Comparison of ENCODE assay signal across 13 mouse cellular contexts in the genomic region with DNA sequence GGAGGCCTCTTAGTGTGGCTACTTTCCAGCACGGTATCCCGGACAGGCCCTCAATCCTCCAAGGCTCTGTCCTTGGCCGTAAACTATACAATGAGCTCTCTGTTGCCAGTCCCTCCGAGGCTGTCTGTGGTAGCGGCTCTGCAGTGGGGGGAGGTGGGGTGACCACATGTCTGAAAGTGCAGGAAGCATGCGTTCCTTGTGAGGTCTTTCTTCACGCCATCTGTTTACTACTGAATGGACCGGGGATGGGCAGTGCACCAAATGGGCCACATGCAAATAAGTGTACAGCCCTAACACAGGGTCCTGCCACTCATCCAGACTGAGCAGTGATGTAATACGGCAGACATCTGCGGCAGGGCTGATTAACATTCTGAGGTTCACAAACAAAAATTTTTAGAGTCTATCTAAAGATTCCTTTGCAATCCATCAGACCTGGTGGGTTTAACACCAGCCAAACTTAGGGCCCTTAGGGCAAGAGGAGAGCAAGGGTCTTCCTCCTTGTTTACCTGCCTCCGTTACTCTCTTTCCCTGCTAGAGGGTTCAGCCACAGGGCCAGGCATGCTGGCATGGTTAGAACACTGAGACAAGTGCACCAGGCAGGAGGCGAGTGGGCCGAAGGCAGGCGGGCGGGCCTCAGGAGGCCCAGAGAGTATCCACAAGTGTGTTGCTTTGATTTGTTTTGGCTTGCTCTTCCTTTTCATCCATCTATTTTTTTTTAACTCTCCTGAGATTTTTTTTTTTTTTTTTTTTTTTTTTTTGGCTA. TPM values are rescaled to one million over a fixed set of nuclear protein-coding genes. Genes with fewer than 3 reads are reported as not detected.
DNase-seq lines count a peak whose midpoint lies in the region; ATAC-seq and TF ChIP-seq lines count a peak whose summit lies in the region.
"Had no signal": no experiment of that assay in that cellular context is flagged by ENCODE, and none has a peak within 500 bp of the region (broad histone marks: within the 10 kb centered on the region; RNA-seq: fewer than 3 reads in every experiment).

No protein-coding gene starts in this region.

- peak overlapping the region; percentile 73 for H3K27ac ChIP-seq in forebrain, embryonic 16.5 days (ENCODE audit: low read length)
- H3K27ac ChIP-seq in midbrain, embryonic 12.5 days (replicated peaks): peak overlapping the region; percentile 46
- H3K27ac ChIP-seq in lung, postnatal 0 days (ENCODE audit: low read length): no peak overlapping the region
- H3K27ac ChIP-seq: macrophage had no signal

- TF ChIP-seq EP300 in lung, postnatal 0 days (IDR thresholded peaks at IDR 0.05): no peak

- H3K4me2 ChIP-seq in forebrain, embryonic 16.5 days (ENCODE audit: low read length): no peak overlapping the region
- H3K4me2 ChIP-seq in midbrain, embryonic 12.5 days (replicated peaks): no peak overlapping the region
- H3K4me2 ChIP-seq in lung, postnatal 0 days (replicated peaks; ENCODE audit: low read depth, low read length): no peak overlapping the region
- H3K4me2 ChIP-seq: heart, embryonic 11.5 days; liver, embryonic 11.5 days had no signal

- no peaks in the 10 kb centered on the region for H3K27me3 ChIP-seq in forebrain, embryonic 16.5 days (replicated peaks; ENCODE audit: control insufficient read depth, insufficient read depth, low read length)
- H3K27me3 ChIP-seq in midbrain, embryonic 12.5 days: no peaks in the 10 kb centered on the region
- no peaks in the 10 kb centered on the region for H3K27me3 ChIP-seq in lung, postnatal 0 days (replicated peaks; ENCODE audit: insufficient read depth, low read length)

- ATAC-seq in forebrain, embryonic 16.5 days: peak; percentile 97
- ATAC-seq in midbrain, embryonic 12.5 days (ENCODE audit: low FRiP score, low read depth): peak; percentile 90
- ATAC-seq in inflammation-experienced regulatory T-cells, adult 6 months: no peak
- no peak for ATAC-seq in lung, postnatal 0 days

- no peaks in the 10 kb centered on the region for H3K9me3 ChIP-seq in forebrain, embryonic 16.5 days (ENCODE audit: control insufficient read depth, low read length)
- H3K9me3 ChIP-seq in midbrain, embryonic 12.5 days: 0 out of 2 replicates have a peak, but pooled peaks cover 4% of the 10 kb centered on the region
- no peaks in the 10 kb centered on the region for H3K9me3 ChIP-seq in lung, postnatal 0 days (ENCODE audit: low read length)

- no peak overlapping the region for H3K4me3 ChIP-seq in forebrain, embryonic 16.5 days (replicated peaks; ENCODE audit: low read length)
- no peak overlapping the region for H3K4me3 ChIP-seq in midbrain, embryonic 12.5 days
- H3K4me3 ChIP-seq in lung, postnatal 0 days (ENCODE audit: low read depth, low read length): no peak overlapping the region

- TF ChIP-seq CTCF in brain, embryonic 14.5 days (IDR thresholded peaks at IDR 0.05; ENCODE audit: borderline replicate concordance, extremely low read depth, insufficient read depth, insufficient read length): no peak
- TF ChIP-seq CTCF in lung, postnatal 0 days (IDR thresholded peaks at IDR 0.05): no peak

- peaks cover 12% of the 10 kb centered on the region for H3K4me1 ChIP-seq in forebrain, embryonic 16.5 days (replicated peaks; ENCODE audit: control insufficient read depth, insufficient read depth, low read length)
- H3K4me1 ChIP-seq in midbrain, embryonic 12.5 days: peaks cover 4% of the 10 kb centered on the region; the same call in 1 of the 2 replicates
- H3K4me1 ChIP-seq in lung, postnatal 0 days (ENCODE audit: insufficient read depth, low read depth, low read length): no peaks in the 10 kb centered on the region

- DNase-seq in embryo, embryonic 10.5 days (ENCODE audit: low spot score): peak; percentile 34
- no peak for DNase-seq in embryo, embryonic 10 days (ENCODE audit: low spot score)
- peak; percentile 96 for DNase-seq in brain, embryonic 14.5 days (ENCODE audit: low read depth)
- DNase-seq in lung, postnatal 0 days (ENCODE audit: low spot score): no peak
- DNase-seq in heart, adult 9 months (ENCODE audit: low spot score in 2 of 2): no peak
- DNase-seq: adrenal gland, adult 2 months; B cell, adult 2 months had no signal

- H3K9ac ChIP-seq in forebrain, embryonic 16.5 days (replicated peaks; ENCODE audit: low read depth, low read length): no peak overlapping the region
- no peak overlapping the region for H3K9ac ChIP-seq in midbrain, embryonic 12.5 days (replicated peaks)
- no peak overlapping the region for H3K9ac ChIP-seq in lung, postnatal 0 days (replicated peaks; ENCODE audit: low read depth)

- TF ChIP-seq POLR2A in brain, embryonic 14.5 days (IDR thresholded peaks at IDR 0.05; ENCODE audit: borderline replicate concordance, extremely low read depth, insufficient read depth, insufficient read length, poor library complexity, severe bottlenecking): no peak

- no peaks in the 10 kb centered on the region for H3K36me3 ChIP-seq in forebrain, embryonic 16.5 days (ENCODE audit: control insufficient read depth, insufficient read depth)
- no peaks in the 10 kb centered on the region for H3K36me3 ChIP-seq in midbrain, embryonic 12.5 days
- no peaks in the 10 kb centered on the region for H3K36me3 ChIP-seq in lung, postnatal 0 days (ENCODE audit: insufficient read depth, low read length)

- WGBS in forebrain, embryonic 16.5 days: 16% methylated on average over 15 of the region's 15 CpGs
- 63% methylated on average over 15 of the region's 15 CpGs for WGBS in midbrain, embryonic 12.5 days
- 74% methylated on average over 15 of the region's 15 CpGs for WGBS in lung, postnatal 0 days

RNA-seq across cellular contexts. Expression of a gene that starts 25.1 kb away (rescaled TPM):
- polyA plus RNA-seq in brain, embryonic 14.5 days (2012; rRNA removed): 43.3 and 69.2 TPM in 2 replicates
- 31.8 and 34.3 TPM in 2 replicates for polyA plus RNA-seq in forebrain, embryonic 16.5 days (2015; fragmentation: Nextera tagmentation; extraction: Ambion mirVana)
- 22.0 and 22.6 TPM in 2 replicates for polyA plus RNA-seq in midbrain, embryonic 12.5 days (2016; fragmentation: Nextera tagmentation; extraction: Ambion mirVana)
- not detected for polyA plus RNA-seq in inflammation-experienced regulatory T-cells, adult 6 months (2017; shearing (Covaris generic))
- polyA plus RNA-seq in lung, postnatal 0 days (2015; fragmentation: Nextera tagmentation; extraction: Ambion mirVana): 3.0 and 3.1 TPM in 2 replicates
- polyA plus RNA-seq: macrophage had no signal

Comparison
In these comparisons a context has a peak if more than half of its experiments do, and no peak if none do; other contexts are left out.
1. DNase-seq: peak in embryo, embryonic 10.5 days (single experiment) and brain, embryonic 14.5 days (single experiment); none in embryo, embryonic 10 days (single experiment), lung, postnatal 0 days (single experiment) and heart, adult 9 months (0 of 2).
2. ATAC-seq: peak in forebrain, embryonic 16.5 days (single experiment) and midbrain, embryonic 12.5 days (single experiment); none in inflammation-experienced regulatory T-cells, adult 6 months (single experiment) and lung, postnatal 0 days (single experiment).